Mouse (Mus musculus): Measurements from ENCODE around the gene Gm10135. TPM values are rescaled to one million over a fixed set of nuclear protein-coding genes. Genes with fewer than 3 reads are reported as not detected.

The Gm10135 gene
- polyA plus RNA-seq, 1 experiment from 2014 or later: not detected

Other genes with a start within 250 kb of the Gm10135 start
- gene Txk, start 221.9 kb downstream of the Gm10135 start, polyA plus RNA-seq (2015; fragmentation: Nextera tagmentation; extraction: Ambion mirVana): 0.08 and 0.11 TPM in 2 replicates
- gene Tec, start 106.2 kb downstream of the Gm10135 start, polyA plus RNA-seq (2015; fragmentation: Nextera tagmentation; extraction: Ambion mirVana): 10.0 and 10.5 TPM in 2 replicates
- 17.4 and 19.5 TPM in 2 replicates for gene Slain2, start 60.4 kb downstream of the Gm10135 start, polyA plus RNA-seq (2015; fragmentation: Nextera tagmentation; extraction: Ambion mirVana)
- gene Slc10a4, start 32.2 kb upstream of the Gm10135 start, polyA plus RNA-seq (2015; fragmentation: Nextera tagmentation; extraction: Ambion mirVana): 38.5 and 42.5 TPM in 2 replicates